Mouse (Mus musculus): ENCODE measurements around the gene Mrpl45.
"Not testable (repeated sequence)": the region's sequence is repeated elsewhere in the genome, so short reads cannot be mapped to it uniquely, and the experiment has no call there.

The Mrpl45 gene

DNA sequence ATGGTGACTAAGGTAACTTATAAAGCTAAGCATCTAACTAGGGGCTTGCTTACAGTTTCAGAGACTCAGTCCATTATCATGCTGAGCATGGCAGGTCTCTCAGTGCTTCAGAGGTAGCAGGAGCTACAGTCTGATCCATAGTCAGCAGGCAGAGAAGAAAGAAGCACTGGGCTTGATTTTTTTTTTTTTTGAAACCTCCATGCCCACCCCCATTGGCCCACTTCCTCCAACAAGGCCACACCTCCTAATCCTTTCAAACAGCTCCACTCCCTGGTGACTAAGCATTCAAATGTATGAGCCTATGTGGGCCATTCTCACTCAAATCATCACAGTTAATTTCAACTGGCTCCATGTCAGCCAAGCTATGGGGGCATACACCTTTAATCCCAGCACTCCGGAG, 22.8 kb upstream of the Mrpl45 start:
- no peak for DNase-seq (ENCODE audit: low read depth, low spot score)

DNA sequence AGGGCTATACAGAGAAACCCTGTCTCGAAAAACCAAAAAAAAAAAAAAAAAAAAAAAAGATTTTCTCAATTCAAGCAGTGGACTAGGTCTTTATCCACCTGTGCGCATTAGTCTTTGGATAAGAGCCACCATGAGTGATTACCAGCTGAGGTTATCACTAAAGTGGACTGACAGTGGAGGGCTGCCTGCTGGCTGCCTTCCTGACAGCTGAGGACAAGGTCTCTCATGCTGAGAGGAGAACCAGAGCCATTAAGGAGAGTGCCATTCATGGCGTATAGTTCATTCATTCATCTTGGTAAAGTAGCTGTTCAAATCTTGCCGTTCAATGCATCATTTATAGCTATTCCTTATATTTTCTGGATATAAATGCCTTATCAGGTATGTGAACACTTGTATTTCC, 19.0 kb upstream of the Mrpl45 start:
- no peak for DNase-seq (ENCODE audit: low read depth, low spot score)

DNA sequence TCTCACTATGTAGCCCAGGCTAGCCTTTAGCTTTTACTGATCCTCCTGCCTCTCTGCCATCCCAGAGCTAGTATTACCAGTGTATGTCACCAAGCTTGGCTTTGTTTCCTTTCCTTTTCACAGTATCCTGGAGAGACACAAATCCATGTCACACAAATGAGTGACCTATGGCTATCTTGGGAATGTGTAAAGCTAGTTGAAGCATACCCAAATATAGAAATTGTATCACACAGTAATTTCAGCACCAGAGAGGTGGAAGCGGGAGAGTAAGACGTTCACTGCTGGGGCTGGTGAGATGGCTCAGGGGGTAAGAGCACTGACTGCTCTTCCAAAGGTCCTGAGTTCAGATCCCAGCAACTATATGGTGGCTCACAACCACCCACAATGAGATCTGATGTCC, 15.6 kb upstream of the Mrpl45 start:
- DNase-seq (ENCODE audit: low read depth, low spot score), result no peak

DNA sequence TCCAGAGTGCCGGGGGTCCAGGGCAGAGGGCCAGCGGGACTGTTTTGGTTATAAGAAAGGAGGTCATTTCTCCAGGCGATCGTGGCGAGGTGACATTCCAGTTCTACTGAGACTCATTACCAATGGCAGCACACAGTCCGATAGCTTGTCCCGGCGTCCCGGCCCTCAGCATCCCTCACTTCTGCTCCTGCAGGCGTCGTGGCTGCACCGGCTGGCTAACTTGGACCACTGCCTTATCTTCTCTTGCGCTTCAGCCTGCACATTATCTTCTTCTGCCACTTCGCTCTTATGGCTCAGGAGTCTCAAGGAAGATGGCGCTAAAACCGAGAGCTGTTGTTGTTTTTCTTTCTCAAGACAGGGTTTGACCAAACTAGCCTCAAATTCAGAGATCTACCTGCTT, 14.1 kb upstream of the Mrpl45 start:
- no peak for DNase-seq (ENCODE audit: low read depth, low spot score)

DNA sequence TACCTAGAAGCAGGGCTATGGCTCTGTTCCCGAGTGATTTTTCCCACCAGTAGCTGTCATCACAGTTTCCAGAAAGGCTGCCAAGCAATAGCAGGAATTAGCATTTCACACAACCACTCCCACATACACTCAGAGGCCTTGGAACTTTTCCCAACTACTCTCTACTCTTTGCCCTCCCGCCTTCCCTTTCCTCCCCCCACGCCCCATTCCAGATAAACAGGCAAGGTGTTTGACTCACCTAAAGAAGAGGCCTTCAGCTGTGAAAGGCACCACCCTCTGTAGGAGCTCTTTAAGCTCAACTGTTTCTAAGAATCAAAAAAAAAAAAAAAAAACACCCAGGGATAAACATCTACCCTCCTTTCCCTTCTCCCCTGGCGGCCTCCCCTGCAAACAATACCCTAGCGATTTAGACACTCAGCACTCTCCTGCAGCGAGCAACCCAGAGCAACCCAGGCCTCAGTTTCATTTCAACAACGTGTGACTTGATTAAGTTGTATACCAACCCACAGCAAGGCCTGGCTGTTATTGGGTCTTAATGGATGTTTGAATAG, 13.2 kb upstream of the Mrpl45 start:
- no peak for DNase-seq (ENCODE audit: low read depth, low spot score)

DNA sequence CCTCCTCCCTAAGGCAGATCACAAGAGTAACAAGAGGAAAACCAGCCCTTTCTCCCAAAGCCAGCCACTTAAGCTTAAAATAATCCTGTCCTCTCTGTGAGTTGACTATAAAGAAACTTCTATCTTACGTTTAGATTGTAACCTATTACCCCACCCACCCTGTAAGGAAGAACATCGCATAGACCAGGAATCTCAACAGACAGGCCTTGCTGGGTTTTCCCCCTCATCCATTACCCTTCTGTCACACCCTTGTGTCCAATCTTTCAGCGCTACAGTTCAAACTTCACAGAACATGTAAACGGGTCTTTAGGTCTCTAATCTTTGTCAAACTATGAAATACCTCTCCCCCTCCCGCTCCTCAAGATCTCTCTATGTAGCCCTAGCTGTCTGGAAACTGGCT, 10.9 kb upstream of the Mrpl45 start:
- no peak for DNase-seq (ENCODE audit: low read depth, low spot score)

DNA sequence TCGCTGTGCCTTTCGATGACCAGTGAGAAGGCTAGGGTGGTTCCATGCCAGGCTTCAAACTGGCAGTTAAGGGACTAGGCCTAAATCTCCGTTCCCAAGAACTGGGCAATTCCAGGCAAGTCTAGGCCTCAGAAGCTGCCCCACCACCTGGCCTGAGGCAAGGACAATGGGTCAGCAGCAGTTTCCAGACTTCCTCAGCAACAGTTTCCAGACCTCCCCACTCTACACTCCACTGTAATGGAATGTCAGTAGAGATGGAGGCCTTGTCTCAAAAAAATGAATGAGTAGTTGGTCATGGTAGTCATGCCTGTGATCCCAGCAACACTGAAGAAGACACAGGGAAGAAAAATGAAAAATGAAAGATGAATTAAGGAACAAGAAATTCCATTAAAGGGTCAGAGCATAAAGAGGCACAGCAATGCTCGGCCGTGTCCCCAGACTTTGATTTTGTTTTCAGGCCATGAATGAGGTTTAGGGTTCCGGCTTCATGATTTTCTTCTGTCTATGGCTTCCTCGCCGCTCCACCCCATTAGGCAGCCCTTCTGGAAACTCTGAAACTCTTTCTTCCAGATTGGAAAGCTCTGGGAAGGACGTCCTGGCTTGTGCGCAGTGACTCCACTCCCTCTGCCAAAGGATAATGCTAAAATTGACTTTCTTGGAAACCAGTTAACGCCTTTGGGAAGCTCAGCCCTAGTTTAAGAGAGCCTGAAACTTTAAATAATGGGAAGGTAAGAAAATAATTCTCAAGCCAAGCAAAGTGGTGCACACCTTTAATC, 8.0 kb upstream of the Mrpl45 start:
- DNase-seq (ENCODE audit: low read depth, low spot score), result no peak

DNA sequence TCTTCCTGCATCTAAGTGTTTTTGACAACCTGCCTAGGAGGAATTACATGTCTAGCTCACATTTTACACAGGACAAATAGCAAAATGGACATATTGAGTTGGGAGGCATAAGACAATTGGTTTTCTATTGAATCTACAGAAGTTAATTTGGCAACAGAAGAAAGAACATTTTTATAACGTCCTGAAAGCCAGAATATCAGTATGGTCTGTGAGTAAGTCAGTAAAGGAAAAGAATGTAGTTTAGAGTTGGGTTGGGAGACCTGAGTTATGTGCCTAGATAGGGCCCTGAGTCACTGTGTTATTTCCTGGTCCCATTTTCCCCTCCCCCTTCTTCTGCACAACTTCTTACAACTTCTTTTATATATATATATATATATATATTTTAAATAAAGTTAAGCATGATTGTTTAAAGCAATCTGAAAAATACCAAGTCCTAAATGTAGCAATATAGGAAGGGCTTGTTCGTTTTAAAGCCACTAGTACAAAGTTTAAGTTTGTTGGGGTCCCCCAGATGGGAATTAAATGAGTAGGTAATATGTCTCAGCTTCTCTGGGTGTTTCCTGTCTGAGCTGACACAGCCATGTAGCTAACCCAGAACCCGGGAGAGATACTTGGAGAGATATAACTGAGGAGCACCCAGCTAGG, 6.6 kb upstream of the Mrpl45 start:
- DNase-seq (ENCODE audit: low read depth, low spot score), result no peak

DNA sequence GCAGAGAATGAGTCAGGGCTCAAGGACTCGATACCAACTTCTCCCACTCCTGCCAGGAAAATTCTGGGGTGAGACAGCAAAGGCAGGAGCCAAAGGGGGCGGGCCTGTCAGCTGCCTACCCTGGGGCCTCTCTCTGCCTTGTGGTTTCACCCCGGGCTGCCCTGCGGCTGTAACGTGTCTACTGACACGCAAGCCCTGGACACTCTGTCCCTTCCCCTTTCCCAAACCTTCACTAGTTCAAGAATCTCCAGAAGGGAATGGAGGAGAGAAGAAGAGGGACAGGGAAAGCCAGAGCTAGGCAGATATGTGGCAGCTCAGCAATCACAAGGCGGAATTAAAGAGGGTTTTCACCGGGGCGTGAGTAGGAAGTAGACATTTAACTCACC, 6.1 kb upstream of the Mrpl45 start:
- DNase-seq (ENCODE audit: low read depth, low spot score), result peak; percentile 17

DNA sequence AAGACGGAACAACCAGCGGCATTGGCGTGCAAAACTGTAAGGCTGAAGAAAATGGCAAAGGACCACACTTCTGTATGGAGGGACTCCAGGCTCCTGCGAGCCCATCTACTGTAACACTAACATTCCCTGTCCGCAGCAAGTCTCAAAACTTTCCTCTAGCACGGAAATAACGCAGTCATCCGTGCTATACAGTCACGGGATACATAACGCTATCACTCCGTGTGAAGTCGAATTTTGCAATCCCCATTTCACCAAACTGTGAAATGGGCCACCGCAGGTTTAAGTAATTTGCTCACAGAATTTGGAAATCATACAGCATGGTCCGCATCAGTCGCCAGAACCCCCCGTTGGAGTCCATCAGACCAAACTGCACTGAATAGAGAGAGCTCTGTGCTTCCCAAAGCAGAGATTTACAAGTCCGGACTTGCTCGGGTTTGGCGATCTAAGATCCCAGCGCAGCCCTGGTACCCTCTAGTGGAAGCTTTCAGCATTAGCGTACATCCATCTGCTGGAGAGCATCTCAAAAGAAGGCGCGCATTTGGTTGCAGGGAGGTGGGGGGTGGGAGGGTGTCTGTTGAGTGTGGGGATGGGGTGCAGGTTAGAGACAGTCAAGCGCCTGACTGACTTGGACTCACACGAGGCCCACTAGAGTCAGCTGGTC, 5.5 kb upstream of the Mrpl45 start:
- peak; percentile 88 for DNase-seq (ENCODE audit: low read depth, low spot score)

DNA sequence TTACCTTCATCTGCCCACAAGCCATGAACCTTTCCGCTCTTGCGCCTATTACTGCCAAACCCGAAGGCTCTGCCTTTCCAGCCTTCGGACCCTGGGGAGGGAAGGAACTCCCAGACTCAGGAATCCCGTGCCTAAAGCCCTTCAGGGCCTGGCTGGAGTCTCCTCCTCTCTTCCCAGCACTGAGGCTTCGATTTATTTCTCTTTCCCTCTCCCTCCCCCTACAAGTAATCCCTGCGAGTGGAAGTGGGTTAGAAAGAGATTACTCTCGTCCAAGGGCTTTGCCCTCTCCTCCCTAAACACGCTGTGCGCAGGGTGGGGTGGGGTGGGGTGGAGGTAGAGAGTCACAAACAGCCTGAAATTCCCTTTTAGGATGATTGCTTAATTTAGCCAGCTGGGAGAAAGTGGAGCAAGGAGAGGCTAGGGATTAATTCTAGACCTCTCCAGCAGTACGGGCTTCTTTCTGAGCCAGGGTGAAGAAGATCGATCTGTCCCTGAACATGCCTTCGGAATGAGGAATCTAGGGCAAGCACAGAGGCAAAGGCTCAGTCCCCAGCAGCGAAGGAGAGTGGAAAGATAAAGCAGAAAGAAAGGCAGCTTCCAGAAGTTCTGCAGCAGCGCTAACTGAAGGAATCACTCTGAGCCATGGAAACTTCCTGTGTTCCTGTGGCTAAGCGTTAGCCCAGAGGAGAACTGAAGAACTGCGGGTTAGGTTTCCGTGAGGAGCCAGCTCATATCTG, 4.5 kb upstream of the Mrpl45 start:
- DNase-seq (ENCODE audit: low read depth, low spot score), result peak; percentile 69

DNA sequence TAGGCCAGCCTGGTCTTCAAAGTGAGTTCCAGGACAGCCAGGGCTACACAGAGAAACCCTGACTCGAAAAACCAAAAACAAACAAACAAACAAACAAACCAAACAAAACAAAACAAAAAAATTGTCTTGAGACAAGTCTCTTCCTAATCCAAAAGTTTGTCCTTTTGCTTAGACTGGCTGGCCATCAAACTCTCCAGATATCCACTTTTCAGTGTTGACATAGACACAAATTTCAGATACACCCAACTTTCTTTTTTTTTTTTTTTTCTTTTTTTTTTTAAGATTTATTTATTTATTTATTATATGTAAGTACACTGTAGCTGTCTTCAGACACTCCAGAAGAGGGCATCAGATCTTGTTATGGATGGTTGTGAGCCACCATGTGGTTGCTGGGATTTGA, 2.6 kb upstream of the Mrpl45 start:
- not testable (repeated sequence) for DNase-seq (ENCODE audit: low read depth, low spot score)

DNA sequence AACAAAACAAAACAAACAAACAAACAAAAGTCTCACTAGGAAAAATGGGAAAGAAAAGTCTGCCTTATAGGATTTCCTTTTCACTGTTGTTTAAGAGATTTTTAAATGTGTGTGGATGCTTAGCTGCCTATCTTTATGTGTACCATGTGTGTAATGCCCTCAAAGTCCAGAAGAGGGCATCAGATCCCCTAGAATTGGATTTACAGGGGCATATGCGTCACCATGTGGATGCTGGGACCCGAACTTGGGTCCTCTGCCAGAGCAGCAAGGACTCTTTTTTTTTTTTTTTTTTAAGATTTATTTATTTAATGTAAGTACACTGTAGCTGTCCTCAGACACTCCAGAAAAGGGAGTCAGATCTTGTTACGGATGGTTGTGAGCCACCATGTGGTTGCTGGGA, 1.4 kb upstream of the Mrpl45 start:
- DNase-seq (ENCODE audit: low read depth, low spot score), result peak; percentile 27

DNA sequence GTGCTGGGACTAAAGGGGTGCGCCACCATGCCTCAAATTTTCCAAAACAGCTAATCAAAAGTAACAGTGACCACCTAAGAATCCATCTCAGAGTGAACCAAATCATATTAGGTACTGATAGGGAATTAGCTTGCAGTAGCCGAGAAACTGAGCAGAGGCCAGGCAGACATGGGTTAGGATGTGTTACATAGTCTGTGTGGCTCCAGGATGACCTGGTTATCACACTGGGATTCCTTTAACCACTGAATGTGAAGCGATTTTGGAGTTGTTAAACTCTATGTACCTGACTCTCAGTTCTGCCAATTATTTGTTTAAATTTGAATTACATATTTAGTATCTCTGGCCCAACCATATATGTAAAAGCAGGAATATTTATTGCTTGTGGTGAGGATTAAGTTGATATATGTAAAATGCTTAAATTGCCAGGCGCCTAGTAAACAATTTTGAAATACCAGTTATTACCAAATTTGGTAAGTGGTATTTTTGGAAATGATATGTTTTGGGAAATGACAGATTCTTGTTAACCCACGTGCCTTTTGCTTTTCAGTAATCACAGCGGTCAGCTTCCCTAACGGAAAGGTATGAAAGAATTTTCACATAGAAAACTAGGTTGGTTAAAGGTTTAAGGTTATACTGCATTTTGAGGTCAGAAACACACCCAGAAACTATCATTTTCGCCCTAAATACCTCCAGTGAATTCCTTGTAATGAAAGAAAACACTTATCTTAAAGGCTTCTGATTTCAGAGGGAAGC, 589 bp upstream of the Mrpl45 start:
- DNase-seq (ENCODE audit: low read depth, low spot score), result no peak

DNA sequence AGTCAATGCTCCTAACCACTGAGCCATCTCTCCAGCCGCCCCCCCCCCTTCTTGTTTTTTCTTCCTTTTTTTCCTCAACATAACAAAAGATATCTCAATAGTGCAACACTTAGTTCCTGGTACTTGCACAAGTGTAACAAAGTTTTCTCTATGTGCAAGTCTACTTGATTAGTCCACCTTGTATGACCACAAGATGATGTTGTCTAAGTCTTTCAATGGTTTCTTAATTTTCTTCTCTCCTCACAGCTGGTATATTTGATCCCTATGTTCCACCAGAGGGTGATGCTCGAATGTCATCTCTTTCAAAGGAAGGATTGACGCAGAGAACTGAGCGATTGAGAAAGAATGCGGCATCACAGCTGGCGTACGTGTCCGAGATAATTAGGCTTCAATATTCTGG, 5.7 kb downstream of the Mrpl45 start:
- DNase-seq (ENCODE audit: low read depth, low spot score), result no peak

DNA sequence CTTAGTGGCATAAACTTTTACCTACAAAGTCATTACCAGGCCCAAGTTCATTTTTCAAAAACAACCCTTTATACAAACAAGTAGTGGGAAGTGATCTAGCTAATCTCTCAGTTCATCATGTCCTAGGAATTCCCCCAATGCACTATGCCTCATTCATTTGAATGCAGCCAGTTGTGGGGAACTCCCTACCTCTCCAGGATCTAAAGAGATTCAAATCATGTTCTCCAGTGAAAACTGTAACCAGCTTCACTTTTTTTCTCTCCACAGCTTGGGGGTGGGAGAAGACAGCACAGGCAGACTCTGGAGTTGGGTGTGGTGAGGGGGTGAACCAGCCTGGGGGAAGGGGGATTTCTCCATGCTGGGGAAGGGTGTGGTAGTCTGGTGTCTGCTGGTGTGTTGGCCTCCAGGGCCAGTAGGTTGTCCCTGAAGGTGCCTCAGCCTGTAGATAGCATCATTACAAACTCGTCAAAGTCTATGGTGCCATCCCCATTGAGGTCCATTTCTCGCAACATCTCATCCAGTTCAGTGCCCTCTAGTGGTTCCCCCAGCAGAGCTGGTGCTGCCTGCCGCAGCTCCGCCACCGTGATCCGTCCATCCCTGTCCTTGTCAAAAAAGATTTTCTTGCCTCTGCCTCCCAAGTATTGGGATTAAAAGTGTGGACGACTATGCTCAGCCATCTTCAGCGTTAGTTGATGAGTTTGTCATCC, 6.5 kb downstream of the Mrpl45 start:
- DNase-seq (ENCODE audit: low read depth, low spot score), result not testable (repeated sequence)

DNA sequence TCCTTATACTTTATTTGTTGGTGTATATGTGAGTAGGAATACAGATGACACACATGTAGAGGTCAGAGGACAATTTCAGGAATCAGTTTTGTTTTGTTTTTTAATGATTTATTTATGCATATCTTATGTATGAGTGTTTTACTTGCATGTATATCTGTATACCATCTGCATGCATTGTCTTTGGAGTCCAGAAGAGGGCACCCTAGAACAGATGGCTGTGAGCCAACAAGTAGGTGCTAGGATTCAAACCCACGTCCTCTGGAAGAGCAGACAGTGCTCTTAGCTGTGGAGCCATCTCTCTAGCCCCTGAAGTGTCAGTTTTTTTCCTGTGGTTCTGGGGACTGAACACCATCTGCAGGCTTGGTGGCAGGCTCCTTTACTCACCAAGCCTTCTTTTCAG, 9.7 kb downstream of the Mrpl45 start:
- DNase-seq (ENCODE audit: low read depth, low spot score), result no peak

DNA sequence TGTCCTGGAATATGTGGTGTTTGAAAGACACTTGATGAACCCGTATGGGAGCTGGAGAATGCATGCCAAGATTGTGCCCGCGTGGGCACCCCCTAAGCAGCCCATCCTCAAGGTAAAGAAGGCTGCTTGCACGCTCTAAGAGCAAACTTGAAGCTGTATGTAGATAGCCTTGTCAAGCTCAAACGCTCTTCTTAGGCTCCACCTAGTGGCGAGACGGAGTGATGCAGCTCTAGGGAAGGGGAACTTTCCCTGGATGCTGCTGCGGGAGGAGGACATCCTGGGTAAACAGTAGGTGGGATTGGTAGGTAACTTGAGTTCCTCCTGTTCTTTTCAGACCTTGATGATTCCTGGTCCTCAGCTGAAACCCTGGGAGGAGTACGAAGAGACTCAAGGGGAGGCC, 12.6 kb downstream of the Mrpl45 start:
- DNase-seq (ENCODE audit: low read depth, low spot score), result peak; percentile 72

DNA sequence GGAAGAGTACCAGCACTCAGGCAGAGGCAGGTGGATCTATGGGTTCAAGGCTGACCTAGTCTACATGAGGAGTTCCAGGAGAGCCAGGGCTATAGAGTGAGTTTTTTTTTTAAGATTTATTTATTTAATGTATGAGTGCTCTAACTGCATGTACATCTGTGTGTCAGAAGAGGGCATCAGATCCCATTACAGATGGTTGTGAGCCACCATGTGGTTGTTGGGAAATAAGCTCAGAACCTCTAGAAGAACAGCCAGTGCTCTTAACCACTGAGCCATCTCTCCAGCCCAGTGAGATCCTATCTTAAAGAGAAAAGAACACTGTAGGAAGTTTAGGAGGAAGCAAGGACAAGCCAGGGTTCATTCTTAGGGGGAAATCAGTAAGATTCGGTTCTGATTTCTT, 14.8 kb downstream of the Mrpl45 start:
- DNase-seq (ENCODE audit: low read depth, low spot score), result no peak
